Mouse (Mus musculus): ENCODE measurements at regions not wholly inside any gene's neighbourhood (a gene's known extent, or its start where the extent isn't known, plus 50 kb on each side); places are given as distances from the start of the nearest gene placed in this dataset.
A peak's percentile ranks its signal among the peaks of the same experiment; 100 is the strongest.
"Not testable (repeated sequence)": the region's sequence is repeated elsewhere in the genome, so short reads cannot be mapped to it uniquely, and the experiment has no call there.

DNA sequence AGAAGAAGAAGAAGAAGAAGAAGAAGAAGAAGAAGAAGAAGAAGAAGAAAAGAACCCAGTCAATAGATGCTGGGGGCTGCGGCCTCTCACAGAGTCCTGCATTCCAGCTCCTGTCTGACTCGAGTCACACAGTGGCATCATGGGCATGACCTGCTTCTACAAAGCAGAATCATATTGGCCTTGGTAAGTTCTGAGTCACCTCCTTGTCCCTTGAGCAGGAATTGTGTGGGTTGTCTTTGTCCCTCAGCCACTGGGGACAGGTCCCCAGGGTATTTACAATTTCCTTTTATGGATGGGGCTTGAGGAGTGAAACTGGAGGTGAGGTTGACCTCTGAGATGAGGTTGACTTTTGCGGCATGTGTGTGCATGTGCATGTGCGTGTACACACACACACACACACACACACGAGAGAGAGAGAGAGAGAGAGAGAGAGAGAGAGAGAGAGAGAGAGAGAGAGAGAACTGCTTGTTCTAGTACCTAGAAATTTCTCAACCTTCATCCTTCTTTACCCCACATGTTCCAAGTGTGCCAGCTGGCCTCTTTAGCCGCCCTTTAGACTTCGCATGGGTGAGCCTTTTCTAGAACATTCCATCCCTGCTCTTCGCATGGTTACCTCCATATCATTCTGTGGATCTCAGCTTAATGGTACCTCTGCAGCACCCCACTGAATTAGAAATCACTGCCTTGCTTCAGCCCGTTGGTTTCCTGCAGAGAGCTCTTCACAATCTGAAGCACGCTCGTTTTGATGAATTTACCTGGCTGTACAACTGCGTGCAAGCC, 283.2 kb downstream of the 4933412E24Rik start:
- DNase-seq (ENCODE audit: low spot score in 2 of 2): no peak

DNA sequence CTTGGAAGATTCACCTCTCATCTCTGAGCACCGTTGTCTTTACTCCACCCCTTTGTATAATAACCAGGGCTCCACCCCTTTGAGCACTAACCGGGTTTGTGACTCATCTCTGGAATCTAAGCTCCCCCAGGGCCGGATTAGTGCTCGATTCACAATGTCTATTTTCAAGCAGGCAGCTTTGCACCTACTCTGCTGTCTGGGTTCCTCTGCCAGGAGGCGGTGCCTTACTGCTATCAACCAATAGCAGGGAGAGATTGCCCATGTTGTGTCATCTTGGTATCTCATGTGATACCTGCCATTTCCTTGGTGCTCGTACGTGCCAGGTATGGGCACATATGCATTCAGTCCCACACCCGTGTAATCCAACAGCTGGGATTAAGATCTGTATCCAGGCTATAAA, 285.3 kb downstream of the 4933412E24Rik start:
- no peak for DNase-seq (ENCODE audit: low spot score in 2 of 2)

DNA sequence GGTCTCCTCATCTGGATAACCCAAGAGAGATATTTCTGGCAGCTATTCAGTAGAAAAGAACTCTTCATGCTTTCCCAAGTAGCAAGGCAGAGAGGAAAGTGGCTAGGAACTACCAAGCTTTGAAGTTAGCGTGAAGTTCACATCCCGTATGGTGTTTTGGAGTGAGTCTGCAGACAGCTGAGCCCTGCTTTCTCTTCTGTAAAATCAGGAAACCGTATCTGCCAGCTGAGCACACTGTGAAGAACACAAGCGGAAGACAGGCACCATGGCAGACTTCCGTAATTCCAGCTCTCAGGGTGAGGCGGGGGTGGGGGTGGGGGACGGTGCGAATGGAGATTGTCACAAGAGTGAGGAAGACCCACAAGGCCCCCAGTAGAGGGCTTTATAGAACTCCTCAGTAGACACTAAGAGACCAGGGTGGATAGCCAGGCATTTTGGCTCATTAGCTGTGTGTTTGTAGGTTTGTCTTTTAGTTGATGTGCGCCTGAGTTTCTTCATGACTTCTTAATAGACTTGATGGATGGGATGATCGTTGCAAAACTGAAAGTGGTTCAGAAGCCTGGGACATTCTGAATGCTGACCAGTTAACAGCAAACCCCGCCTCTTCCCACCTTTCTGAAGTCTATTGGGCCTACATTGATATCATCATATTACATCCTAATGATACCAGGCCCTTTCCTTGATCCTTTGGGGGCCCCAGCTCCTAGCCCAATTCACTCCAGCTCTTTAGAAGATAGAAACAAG, 287.4 kb downstream of the 4933412E24Rik start:
- DNase-seq (ENCODE audit: low spot score in 2 of 2): no peak

DNA sequence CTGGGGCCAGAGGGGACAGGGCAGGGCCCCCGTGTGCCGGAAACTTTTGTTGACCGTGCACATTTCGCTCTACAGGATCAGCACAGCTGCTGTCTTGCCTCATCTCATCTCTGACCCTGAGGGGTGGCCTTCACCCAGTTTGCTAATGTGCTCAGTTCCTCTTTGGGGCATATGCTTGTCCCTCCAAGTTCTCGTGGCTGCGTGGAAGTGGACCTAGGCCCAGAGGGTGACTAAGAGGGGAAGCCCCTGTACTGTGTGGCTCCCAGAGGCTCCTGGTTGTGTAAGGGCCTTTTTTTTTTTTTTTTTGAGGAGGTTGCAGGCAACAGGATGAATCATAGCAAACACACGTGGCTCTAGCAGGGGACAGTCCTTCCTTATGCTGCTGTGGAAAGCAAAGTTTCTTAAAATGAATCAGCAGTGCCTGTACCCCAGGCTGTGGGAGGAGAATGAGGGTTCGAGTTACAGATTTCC, 288.2 kb downstream of the 4933412E24Rik start:
- peak; percentile 48 to 69 for DNase-seq (ENCODE audit: low spot score in 2 of 2)

DNA sequence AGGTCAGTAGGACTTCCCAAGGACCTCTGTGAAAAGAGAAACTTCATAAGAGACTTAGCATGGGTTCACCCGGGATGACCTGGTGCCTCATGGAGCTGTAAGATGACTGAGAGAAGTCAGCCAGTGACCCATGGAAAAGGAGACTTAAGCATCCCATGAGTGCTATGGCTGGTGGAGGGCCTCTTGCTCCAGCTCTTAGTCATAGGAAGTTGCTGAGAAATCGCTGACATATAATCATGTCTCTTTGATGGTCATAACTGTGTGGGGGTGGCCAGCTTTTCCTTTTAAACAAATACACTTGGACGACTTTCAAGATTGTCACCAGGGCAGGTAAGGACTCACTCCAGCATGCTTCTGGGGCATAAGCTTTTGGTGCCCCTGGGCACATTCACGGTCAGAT, 290.5 kb downstream of the 4933412E24Rik start:
- no peak for DNase-seq (ENCODE audit: low spot score in 2 of 2)

DNA sequence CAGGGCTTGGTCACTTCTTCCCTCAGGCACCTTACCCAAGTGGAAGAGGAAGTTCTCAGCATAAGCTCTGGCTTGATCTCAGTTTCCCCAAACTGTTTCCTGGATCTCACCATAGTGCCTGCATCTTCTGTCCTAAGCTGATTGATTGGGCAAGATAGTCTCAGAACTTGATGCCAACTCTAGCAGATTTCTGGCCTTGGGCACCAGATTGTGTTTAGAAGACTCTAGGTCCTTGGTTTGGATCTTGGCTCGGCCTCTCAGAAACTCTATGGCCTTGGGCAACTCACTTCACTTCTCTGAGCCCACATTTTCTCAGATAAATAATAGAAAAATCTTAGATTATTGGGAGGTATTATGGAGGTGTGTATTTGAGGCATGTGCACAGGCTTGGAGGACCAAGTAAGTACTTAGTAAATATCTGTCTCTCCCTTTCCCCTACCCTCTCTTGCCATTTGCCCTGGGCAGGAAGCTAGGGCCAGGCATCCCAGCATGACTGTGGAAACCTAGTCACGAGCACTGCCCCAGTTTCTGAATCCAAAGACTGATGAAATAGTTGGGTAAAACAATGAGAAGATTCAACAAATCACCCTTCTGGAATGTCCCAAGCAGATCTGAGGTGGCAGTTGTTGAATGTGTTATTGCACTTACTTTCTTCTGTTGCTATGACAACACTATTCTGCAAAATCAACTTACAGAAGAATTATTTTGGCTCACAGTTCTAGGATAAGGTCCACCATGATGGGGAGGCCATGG, 293.6 kb downstream of the 4933412E24Rik start:
- no peak for DNase-seq (ENCODE audit: low spot score in 2 of 2)

DNA sequence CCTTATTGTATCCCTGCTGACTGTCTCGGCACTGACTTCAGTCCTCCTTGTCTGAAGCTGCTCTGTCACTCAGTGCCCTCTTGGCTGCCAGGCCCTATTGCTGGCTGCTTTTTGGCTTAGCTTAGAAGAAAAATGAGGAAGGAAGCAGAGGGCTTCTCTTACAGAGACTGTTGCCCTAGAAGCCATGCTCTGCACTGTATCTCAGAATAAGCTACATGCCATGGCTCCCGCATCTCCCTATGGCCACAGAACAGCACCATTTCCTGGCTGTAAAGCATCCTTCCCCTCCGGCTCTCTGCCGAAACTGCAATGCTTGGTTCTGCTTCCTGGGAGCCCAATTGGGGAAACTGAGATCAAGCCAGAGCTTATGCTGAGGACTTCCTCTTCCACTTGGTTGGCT, 295.0 kb downstream of the 4933412E24Rik start:
- DNase-seq (ENCODE audit: low spot score in 2 of 2): peak in 1 of 2 experiments; percentile 19

DNA sequence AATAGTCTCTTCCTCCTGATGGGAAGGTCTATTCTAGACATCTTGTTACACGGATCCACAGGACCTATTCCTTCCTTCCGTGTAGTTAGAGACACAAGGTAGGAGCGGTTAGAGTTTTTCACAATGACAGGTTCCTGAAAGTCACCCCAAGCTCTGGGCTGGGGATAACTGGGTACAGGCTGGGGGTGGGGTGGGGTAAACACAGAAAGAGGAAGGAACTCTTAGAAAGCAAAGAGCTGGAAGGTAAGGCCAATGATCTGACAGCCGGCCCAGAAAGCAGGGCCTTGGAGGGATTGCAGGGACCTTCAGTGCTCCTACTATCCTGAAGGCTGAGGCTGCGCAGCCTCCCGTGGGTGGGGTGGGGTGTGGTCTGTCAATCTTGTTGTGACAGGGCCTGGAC, 295.4 kb downstream of the 4933412E24Rik start:
- DNase-seq (ENCODE audit: low spot score in 2 of 2): peak; percentile 29 to 65

DNA sequence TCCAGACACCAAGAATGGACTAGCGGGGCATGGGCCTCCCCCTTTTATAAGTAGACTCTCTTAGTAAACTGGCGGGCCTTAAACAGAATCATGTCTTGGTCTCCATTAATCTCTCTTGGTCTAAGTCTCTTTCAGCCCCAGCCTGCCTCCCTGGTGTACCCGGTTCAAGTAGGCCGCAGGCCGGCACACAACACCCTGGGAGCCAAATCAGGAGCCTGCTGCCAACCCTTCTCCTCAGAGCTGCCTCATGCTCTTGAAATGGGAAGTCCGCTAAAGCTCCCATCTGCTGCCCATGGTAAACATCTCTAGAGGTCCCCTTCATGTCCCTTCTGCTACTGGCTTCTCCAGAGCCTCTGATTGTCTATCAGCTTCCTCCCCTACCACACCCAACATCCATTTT, 296.3 kb downstream of the 4933412E24Rik start:
- no peak for DNase-seq (ENCODE audit: low spot score in 2 of 2)

DNA sequence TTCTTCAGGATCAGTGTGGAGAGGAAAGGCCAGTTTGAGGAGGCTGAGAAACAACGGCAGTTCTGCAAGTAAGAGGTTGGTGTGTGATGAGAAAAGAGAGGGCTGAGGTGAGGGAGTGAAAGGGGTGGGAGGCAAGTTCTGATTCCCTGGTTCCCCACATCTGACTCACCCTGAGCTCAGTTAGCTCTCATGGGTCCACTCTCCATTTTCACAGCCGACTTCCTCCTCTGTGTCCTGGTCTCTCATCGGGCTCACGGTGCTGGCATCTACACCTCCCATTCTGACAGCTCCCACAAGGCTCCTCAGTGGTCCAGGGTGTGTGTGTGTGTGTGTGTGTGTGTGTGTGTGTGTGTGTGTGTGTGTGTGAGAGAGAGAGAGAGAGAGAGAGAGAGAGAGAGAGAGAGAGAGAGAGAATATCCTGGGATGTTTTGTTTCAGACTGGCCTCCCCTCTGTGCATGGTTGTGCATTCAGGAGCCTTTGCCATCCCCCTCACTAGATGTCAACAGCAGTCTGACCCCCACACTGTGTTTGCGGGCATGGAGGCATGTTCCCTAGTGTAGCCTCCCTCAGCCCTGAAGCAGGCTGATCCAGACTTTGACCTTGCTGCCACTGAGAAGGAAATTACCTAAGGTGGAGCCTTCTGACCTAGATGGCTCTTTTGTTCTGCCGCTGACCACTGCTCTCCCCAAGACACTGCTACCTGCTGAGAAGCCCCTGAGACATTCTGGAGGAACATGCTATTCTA, 296.9 kb downstream of the 4933412E24Rik start:
- not testable (repeated sequence) for DNase-seq (ENCODE audit: low spot score in 2 of 2)

DNA sequence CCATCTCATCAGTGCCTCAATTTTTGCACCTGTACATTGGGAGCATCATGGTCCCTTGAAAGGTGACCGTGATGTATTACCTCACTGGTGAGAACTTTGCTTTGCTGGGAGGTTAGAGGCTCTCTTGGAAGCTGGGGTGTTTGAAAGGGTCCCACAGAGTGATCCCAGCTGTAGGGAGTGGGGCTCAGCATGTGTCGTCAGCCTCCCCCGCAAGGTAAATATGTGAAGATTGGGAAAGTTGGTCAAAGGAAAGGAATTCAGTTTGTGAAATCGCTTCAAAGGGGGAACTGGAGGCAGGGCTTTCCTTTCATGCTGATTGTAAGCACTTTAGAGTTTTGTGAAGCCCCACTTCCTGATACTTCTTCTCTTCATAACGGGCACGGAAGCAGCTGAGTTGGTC, 299.5 kb downstream of the 4933412E24Rik start:
- DNase-seq (ENCODE audit: low spot score in 2 of 2): no peak

DNA sequence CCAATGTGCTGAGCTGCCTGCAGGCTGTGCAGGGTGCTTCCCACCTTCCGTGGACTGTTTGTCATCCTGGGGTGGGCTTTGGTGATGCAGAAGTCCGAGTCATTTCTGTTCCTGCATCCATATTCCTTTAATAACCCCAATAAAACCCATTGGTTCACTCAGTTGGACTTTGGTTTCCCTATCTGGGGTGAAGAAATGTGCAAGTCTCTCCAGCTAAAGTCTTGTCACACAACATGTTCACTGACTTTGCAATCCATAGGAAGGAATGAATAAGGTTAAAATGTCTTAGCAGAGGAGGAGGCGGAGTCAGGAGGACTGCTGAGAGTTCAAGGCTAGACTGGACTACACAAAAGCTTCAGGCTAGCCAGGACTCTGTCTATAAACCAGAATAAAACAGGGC, 300.5 kb downstream of the 4933412E24Rik start:
- no peak for DNase-seq (ENCODE audit: low spot score in 2 of 2)

DNA sequence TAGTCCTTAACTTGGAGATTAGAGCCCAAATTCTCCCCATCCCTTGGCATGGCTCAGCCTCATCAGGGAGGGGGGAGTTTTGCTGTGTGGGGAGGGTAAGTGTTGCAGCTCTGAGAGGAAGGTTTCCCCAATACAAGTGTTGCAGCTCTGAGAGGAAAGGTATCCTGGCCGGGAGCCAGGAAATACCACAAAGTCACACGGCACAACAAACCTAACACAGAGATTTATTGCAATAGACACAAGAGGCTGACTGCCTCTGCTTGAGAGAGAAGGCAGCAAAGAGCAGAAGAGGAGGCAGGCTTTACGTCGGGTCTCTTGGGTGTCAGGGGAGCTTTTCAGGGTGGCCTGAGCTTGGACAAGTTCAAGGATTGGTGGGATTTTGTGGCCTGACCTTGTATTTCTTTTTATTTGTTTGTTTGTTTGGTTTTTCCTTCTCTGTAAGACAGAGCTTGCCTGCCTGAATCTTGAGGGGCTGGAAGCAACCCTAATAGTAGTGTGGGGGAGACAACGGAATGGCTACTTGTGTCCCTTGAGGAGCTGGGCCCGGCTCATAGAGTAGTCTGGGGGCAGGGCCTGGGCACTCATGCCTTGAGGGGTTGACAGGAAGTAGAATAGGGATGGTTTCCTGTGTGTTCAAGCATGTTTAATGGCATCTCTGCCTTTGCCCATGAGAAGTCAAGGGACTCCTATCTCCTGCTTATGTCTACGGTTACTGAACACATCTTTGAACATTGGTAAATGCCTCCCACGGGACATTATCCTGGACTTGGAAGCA, 302.3 kb downstream of the 4933412E24Rik start:
- no peak for DNase-seq (ENCODE audit: low spot score in 2 of 2)

DNA sequence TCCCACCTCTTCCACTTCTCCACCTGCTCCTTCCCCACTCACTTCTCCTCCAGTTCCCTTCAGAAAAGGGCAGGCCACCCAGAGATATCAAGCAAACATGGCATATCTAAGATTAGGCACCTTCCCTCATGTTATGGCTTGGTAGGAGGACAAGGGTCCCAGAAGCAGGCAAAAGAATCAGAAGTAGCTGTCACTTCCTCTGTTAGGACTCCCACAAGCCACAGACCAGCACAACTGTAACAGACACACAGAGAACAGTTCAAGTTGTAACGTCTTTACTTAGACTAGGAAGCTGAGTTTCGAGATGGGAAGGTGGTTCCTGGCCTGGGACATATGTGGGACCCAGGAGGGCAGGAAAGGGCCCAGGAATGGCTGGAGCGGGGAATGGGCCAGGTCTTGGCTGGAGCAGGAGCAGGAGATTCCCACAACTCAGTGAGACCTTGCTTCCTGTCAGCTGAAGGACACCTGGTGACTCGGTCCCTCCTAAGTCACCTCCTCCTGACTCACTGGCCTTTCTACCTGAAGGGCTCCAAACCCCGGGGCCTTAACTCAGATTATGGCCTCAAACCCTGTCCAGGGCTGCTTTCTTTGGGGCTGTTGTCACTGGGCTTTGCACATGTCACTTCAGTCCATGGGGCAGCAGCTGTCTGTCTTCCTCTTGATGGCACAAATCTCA, 304.2 kb downstream of the 4933412E24Rik start:
- no peak for DNase-seq (ENCODE audit: low spot score in 2 of 2)

DNA sequence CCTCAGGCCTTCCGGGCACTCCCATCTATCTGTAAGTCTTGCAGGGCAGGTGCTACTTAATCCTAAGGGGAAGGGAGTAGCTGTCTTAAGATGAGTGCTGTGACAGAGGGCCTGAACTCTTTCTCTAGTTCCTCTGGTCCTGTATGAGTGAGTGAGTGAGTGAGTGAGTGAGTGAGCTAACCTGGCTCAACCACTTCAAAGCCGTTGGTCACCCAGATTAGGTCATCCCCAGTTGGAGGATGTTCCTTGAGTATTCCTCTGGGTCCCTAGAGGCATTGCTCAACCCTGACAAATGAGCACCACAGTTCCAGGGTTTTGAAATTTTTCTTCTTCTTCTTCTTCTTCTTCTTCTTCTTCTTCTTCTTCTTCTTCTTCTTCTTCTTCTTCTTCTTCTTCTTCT, 306.5 kb downstream of the 4933412E24Rik start:
- DNase-seq (ENCODE audit: low spot score in 2 of 2): no peak

DNA sequence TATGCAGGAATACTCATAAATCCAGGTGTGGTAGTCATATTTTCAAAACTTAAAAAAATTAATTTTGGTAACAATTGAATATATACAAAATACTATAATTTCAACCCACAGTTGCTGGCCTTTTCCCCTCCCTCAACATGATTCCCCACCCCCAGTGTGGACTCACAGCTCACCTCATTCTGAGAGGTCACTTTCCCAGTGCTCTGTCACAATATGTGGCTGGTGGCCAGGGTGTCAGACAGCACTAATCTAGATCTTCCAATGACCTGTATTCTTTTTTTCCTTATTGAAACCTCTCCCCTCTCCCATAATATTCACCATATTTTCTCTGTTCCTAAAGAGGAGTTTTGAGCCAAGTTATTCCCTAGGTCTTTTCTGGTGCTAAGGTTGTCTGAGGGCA, 308.0 kb downstream of the 4933412E24Rik start:
- no peak for DNase-seq (ENCODE audit: low spot score in 2 of 2)

DNA sequence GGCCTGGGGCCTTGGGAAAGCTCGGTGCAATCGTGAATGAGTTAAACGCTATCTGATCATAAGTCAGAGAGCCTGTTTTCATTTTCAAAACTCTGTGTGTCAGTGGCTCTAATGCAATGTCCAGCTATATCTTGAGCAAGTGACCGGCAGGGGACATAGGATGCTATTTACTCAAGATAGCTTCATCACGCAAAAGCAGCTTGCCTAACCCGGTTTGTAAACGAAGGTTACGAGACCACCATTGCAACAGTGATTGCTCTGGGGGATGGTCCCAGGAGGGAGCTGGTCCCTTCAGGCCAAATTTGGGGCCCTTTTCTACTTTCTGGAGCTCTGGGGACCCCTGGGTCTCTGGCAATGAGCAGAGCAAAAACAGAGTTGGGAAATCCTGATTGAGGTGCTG, 309.3 kb downstream of the 4933412E24Rik start:
- no peak for DNase-seq (ENCODE audit: low spot score in 2 of 2)
